Mouse (Mus musculus) heart, postnatal 0 days (tissue): Measurements from ENCODE around the gene Grid2. TPM values are rescaled to one million over a fixed set of nuclear protein-coding genes. Genes with fewer than 3 reads are reported as not detected.

Experiments
- ATAC-seq: fragments of 200-750 bp; cut with Nextera tagmentation; 2 replicates; pipeline ENCODE4 v1.8.0; 2017; ENCODE audit warnings: low read depth, moderate number of reproducible peaks, moderate library complexity; ENCODE audit not compliant: insufficient read depth
- DNase-seq: peaks from one replicate; pipeline ENCODE4 v3.0.0-alpha.2; 2016; ENCODE audit warnings: low spot score
- H3K27ac ChIP-seq: fragments of 300-500 bp; sonication (generic); 2 replicates; pipeline ENCODE4 v1.5.1; 2014; ENCODE audit warnings: low read depth, mild to moderate bottlenecking
- H3K27me3 ChIP-seq: fragments of 300-500 bp; sonication (generic); 2 replicates; pipeline ENCODE4 v1.6.1; 2014; ENCODE audit warnings: low read length, mixed read lengths; ENCODE audit not compliant: control insufficient read depth, insufficient read depth
- H3K36me3 ChIP-seq: fragments of 300-500 bp; sonication (generic); replicated peaks from 2 replicates; pipeline ENCODE4 v1.6.1; 2014; ENCODE audit warnings: low read length, mixed read lengths; ENCODE audit not compliant: control insufficient read depth, insufficient read depth
- H3K4me1 ChIP-seq: fragments of 300-500 bp; sonication (generic); 2 replicates; pipeline ENCODE4 v1.6.1; 2014; ENCODE audit warnings: antibody characterized with exemption; ENCODE audit not compliant: control insufficient read depth, insufficient read depth
- H3K4me2 ChIP-seq: fragments of 300-500 bp; sonication (generic); 2 replicates; pipeline ENCODE4 v1.6.1; 2014; ENCODE audit warnings: low read depth, mild to moderate bottlenecking, low read length, moderate library complexity
- H3K4me3 ChIP-seq: fragments of 300-500 bp; sonication (generic); 2 replicates; pipeline ENCODE4 v1.5.1; 2014; ENCODE audit warnings: low read depth, low read length
- H3K9ac ChIP-seq: fragments of 300-500 bp; sonication (generic); replicated peaks from 2 replicates; pipeline ENCODE4 v1.6.1; 2014; ENCODE audit warnings: low read depth, low read length, mixed read lengths
- H3K9me3 ChIP-seq: fragments of 300-500 bp; sonication (generic); replicated peaks from 2 replicates; pipeline ENCODE4 v1.6.1; 2016; ENCODE audit warnings: low read length; ENCODE audit not compliant: control insufficient read depth
- CTCF ChIP-seq: IDR thresholded peaks from 2 replicates; pipeline ENCODE4 v1.5.1; 2016; ENCODE audit warnings: antibody characterized with exemption, control low read depth, low read depth
- EP300 ChIP-seq: IDR thresholded peaks from 2 replicates; pipeline ENCODE4 v1.6.1; 2016; ENCODE audit warnings: antibody characterized with exemption, low read depth
- WGBS: fragments of 180-500 bp; shearing (Covaris S2); extraction: QIAGEN DNeasy Blood & Tissue Kit; methylation state at CpG from one replicate; pipeline ENCODE4 v1.1.7; 2014; 5-methylcytosine and 5-hydroxymethylcytosine counted together
- polyA plus RNA-seq: library from polyadenylated mRNA; unstranded; fragments of >200 nt; fragmentation: Nextera tagmentation; extraction: Ambion mirVana; gene quantifications from 2 replicates; pipeline ENCODE4 v1.2.1, GENCODE M21; 2015
- total RNA-seq: library from RNA; depleted of rRNA; stranded (reverse); fragments of >200 nt; gene quantifications from 2 replicates; pipeline ENCODE4 v1.2.3, GENCODE M21; 2014; ENCODE audit warnings: low replicate concordance

Grid2 gene
- total and polyA plus RNA-seq, 2 experiments from 2014 or later = 0.10 to 0.27 TPM

DNA sequence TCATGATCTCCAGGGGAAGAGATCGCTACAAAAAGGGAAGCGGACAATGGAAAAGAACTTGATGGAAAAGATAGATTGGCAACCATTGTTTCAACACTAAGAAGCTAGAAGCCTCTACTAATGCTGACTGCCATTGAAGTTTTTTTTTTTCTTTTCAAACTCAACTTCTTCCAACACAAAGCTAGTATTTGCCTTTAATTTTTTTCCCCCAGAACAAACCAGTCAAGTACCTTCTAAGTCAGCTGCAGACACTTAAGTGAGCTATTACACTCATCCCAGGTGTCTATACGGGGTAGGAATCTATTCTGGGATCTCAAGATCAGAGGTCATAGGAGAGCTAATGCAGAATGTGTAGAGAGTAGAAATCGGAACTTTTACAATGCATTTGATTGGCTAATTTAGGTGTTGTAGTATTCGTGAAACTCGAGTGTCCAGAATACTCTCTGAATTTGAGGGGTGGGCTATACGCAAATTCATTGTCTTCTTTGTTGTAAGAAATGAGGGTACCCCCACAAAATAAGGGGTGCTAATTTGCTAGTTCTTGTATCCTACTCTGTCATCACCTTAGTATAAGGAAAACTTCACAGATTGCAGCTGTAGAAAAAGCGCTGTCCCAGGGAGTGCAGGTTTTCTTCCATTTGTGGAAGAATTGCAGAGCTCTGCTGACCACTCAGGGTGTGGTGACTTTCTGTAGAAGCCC lies 1476.1 kb downstream of the Grid2 start:
- ATAC-seq (no peak), DNase-seq (no peak)
- Histone ChIP-seq H3K4me2 (no peak overlapping the region), H3K27me3 (peaks cover 95% of the 10 kb centered on the region), H3K4me3 (no peak overlapping the region), H3K36me3 (no peaks in the 10 kb centered on the region), H3K4me1 (no peaks in the 10 kb centered on the region; the same call in 1 of the 2 replicates), H3K9ac (no peak overlapping the region), H3K27ac (no peak overlapping the region), H3K9me3 (no peaks in the 10 kb centered on the region)
- WGBS = 12% methylated on average over 8 of the region's 8 CpGs
- TF ChIP-seq EP300 (no peak), CTCF (no peak)

DNA sequence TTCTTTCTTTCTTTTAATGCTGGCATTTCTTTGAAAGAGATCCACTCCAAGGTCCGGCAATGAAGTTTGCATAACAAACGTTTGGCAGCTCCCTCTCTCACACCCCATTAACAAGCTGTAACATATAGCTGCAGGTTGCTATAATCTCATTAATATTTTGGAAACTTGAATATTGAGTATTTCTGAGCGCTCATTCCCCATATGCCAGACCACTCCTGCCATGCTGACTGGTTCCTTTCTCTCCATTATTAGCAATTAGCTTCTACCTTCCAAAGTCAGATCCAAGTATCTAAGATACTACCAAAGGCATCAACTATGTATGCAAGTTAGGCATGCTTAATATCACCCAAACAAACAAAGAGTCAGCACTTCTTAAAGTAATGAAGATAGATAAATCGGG lies 1477.6 kb downstream of the Grid2 start:
- H3K9me3 ChIP-seq = no peaks in the 10 kb centered on the region
- no peak for TF ChIP-seq CTCF
- TF ChIP-seq EP300 = no peak
- no peak overlapping the region for H3K9ac ChIP-seq
- no peaks in the 10 kb centered on the region; the same call in 1 of the 2 replicates for H3K4me1 ChIP-seq
- WGBS = 7% methylated on average over 4 of the region's 4 CpGs
- peaks cover 81% of the 10 kb centered on the region for H3K27me3 ChIP-seq
- DNase-seq = no peak
- no peak overlapping the region for H3K27ac ChIP-seq
- no peak overlapping the region for H3K4me3 ChIP-seq
- no peak for ATAC-seq
- no peak overlapping the region for H3K4me2 ChIP-seq
- H3K36me3 ChIP-seq = no peaks in the 10 kb centered on the region

DNA sequence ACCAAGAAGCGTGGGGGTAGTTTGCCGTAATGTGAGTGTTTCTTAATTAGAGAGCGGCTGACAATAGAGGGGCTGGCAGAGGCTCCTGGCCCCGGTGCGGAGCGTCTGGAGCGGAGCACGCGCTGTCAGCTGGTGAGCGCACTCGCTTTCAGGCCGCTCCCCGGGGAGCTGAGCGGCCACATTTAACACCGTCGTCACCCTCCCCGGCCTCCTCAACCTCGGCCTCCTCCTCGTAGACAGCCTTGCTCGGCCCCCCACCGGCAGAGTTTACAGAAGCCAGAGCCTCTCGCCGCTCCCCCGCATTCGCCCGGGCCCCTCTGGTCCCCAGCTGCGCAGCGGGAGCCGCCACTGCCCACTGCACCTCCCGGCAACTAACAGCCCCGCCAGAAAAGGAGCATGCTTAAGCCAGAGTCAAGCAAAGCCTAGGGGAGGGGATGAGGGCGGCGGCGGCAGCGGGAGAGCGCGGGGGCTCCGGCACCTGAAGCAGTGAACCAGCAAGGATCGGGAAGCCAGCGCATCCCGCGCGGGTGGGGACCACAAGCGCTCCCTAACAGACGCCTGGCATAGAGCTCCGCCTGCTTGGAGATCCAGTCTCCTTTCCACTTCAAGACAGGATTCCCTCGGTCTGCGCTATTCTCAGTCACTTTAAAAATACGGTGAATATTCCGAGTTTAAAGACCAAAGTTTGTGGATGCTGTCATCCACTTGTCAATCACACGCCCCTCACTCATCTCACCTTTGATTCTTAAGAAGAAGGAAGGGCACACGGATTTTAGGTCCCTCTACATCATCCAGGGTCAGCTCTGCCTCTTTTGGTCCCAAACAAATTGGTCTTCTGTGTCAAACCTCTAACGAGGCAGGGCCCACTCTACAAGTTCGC lies 1479.0 kb downstream of the Grid2 start:
- DNase-seq = peak; percentile 12
- Histone ChIP-seq H3K4me3 (peak overlapping the region; percentile 50), H3K4me1 (no peaks in the 10 kb centered on the region), H3K27ac (no peak overlapping the region), H3K4me2 (peak overlapping the region; percentile 70), H3K9ac (no peak overlapping the region), H3K27me3 (peaks cover 67% of the 10 kb centered on the region), H3K36me3 (no peaks in the 10 kb centered on the region), H3K9me3 (no peaks in the 10 kb centered on the region)
- WGBS = 4% methylated on average over 52 of the region's 54 CpGs
- TF ChIP-seq CTCF = no peak
- TF ChIP-seq EP300 = no peak
- ATAC-seq = 0 out of 2 replicates have a peak, but pooled peaks have one; percentile 44

DNA sequence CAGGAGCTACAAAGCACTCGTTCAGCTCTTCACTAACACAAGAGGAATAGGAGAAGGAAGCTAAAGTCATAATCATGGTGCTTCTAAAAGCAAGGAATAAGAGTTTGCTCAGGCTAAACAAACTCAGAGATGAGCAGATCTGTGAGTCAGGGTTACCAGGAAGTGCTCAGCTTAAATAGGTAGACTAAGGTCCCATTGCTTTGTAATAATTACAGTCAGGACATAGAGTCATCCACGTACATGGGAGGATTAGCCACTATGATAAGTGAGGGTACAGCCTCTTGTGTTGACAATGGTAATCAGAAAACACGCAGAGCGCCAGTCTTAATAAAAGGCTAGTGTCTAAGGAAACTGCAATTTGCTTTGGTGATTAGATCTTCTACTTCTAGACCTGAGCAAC lies 1480.6 kb downstream of the Grid2 start:
- Histone ChIP-seq H3K27ac (no peak overlapping the region), H3K4me1 (no peaks in the 10 kb centered on the region), H3K27me3 (peaks cover 56% of the 10 kb centered on the region), H3K9me3 (no peaks in the 10 kb centered on the region), H3K36me3 (no peaks in the 10 kb centered on the region), H3K9ac (no peak overlapping the region), H3K4me2 (no peak overlapping the region), H3K4me3 (no peak overlapping the region)
- ATAC-seq (no peak), DNase-seq (no peak)
- TF ChIP-seq EP300 = no peak
- TF ChIP-seq CTCF = no peak
- 55% methylated on average over 4 of the region's 4 CpGs for WGBS

DNA sequence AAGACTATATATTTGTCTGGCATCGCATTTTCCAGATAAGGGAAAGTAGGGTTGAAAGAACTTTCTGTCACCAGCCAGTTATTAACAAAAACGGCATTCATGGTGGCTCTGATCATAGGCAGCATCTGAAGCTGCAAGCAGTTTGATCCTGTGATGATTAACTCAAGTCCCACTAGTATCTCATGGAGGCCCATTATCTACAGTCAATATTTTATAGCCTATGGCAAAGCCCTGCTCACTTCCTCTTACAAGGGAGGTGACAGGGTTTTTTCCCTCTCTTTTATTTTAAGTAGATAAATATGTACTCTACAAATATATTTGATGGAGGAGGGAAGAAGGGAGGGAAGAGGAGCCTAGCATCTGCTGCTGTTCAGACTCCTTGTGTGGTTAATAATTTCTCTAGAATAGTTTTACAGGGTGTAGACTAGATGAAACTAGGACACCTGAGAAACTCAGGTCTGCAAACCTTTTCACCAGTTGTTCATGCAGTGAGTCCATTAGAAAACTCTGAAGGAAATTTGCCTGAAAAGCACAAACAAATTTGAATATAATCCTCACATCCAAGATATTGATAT lies 1487.3 kb downstream of the Grid2 start:
- DNase-seq (no peak), ATAC-seq (no peak)
- H3K9me3 ChIP-seq = no peaks in the 10 kb centered on the region
- no peak overlapping the region for H3K9ac ChIP-seq
- H3K27me3 ChIP-seq = 0 out of 2 replicates have a peak, but pooled peaks cover 4% of the 10 kb centered on the region
- H3K36me3 ChIP-seq = no peaks in the 10 kb centered on the region
- no peak overlapping the region for H3K4me3 ChIP-seq
- H3K4me2 ChIP-seq = no peak overlapping the region
- 43% methylated on average over 2 of the region's 2 CpGs for WGBS
- no peaks in the 10 kb centered on the region for H3K4me1 ChIP-seq
- no peak overlapping the region for H3K27ac ChIP-seq
- TF ChIP-seq EP300 (no peak), CTCF (no peak)
